Mouse (Mus musculus): Measurements from ENCODE around the gene Sgms2. TPM values are rescaled to one million over a fixed set of nuclear protein-coding genes. Genes with fewer than 3 reads are reported as not detected.

Gene Sgms2
- total and polyA plus RNA-seq, 3 experiments = not detected

DNA sequence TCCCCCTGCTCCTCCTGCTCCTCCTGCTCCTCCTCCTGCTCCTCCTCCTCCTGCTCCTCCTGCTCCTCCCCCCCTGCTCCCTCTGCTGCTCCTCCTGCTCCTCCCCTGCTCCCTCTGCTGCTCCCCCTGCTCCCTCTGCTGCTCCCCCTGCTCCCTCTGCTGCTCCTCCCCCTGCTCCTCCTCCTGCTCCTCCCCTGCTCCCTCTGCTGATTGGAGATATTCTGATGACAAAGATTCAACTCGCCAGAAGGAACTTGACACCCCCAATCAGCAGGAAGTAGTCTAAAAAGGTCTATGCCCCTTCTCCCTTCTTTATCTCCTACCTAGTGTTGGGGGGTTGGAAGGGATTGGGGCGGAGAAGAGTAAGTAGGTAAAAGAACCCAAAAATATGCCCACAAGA lies 173.0 kb downstream of the Sgms2 start:
- Histone ChIP-seq H3K27me3 (replicated peaks) (no peaks in the 10 kb centered on the region), H3K79me2 (replicated peaks; ENCODE audit: control insufficient read depth, extremely low read depth, insufficient read depth, poor library complexity, severe bottlenecking) (no peaks in the 10 kb centered on the region), H3K4me2 (ENCODE audit: insufficient read depth, low read depth, poor library complexity, severe bottlenecking) (no peak overlapping the region), H3K27ac (ENCODE audit: insufficient read depth, low read depth) (no peak overlapping the region), H3K9me3 (replicated peaks; ENCODE audit: low read length) (no peaks in the 10 kb centered on the region), H3K4me3 (replicated peaks in 1 of 3; ENCODE audit: low read depth in 2 of 3, low read length in 2 of 3, poor library complexity in 1 of 3) (no peak overlapping the region), H3K36me3 (replicated peaks in 1 of 2; ENCODE audit: control insufficient read depth in 1 of 2, insufficient read depth in 1 of 2, low read length in 1 of 2) (no peaks in the 10 kb centered on the region), H3K4me1 (ENCODE audit: control insufficient read depth in 1 of 2, insufficient read depth in 2 of 2) (peaks cover 0 to 7% of the 10 kb centered on the region in 2 experiments; a peak in 2 of 4 replicates), H3K9ac (ENCODE audit: insufficient read depth, low read depth) (no peak overlapping the region)
- in situ Hi-C loops (cut with MboI; ENCODE audit: low pct_ligation_motif_present, low pct_unique_long_range_greater_than_20kb, low sequenced_read_pairs) (no loop called here), dilution Hi-C loops (cut with MboI; ENCODE audit: extremely low pct_ligation_motif_present, extremely low pct_unique_long_range_greater_than_20kb, low sequenced_read_pairs) (no loop called here)
- TF ChIP-seq NELFE (IDR thresholded peaks at IDR 0.05; ENCODE audit: low read depth, low read length) = no peak
- TF ChIP-seq CTCF (conservative IDR thresholded peaks at IDR 0.05 in 1 of 2, IDR thresholded peaks at IDR 0.05 in 1 of 2; ENCODE audit: low read depth in 2 of 2, low read length in 2 of 2) = no peak
- TF ChIP-seq MAZ (IDR thresholded peaks at IDR 0.05; ENCODE audit: low read depth, low read length) = no peak
- TF ChIP-seq ZKSCAN1 (IDR thresholded peaks at IDR 0.05; ENCODE audit: borderline replicate concordance, low read depth, low read length) = no peak
- no peak for TF ChIP-seq USF2 (conservative IDR thresholded peaks at IDR 0.05; ENCODE audit: low read depth, low read length)
- no peak for TF ChIP-seq ETS1 (conservative IDR thresholded peaks at IDR 0.05; ENCODE audit: low read depth, low read length)
- TF ChIP-seq KAT2A (IDR thresholded peaks at IDR 0.05; ENCODE audit: insufficient replicate concordance, low read length) = no peak
- TF ChIP-seq EP300 (IDR thresholded peaks at IDR 0.05; ENCODE audit: low read length) = no peak
- TF ChIP-seq HCFC1 (IDR thresholded peaks at IDR 0.05; ENCODE audit: low read depth, low read length) = no peak
- no peak for TF ChIP-seq JUND (conservative IDR thresholded peaks at IDR 0.05; ENCODE audit: low read depth, low read length)
- no peak for TF ChIP-seq PAX5 (IDR thresholded peaks at IDR 0.05; ENCODE audit: low read length)
- TF ChIP-seq SMC3 (IDR thresholded peaks at IDR 0.05; ENCODE audit: low read depth, low read length) = no peak
- no peak for TF ChIP-seq MAX (IDR thresholded peaks at IDR 0.05; ENCODE audit: low read length)
- no peak for TF ChIP-seq POLR2A (IDR thresholded peaks at IDR 0.05; ENCODE audit: low read depth, low read length)
- no peak for TF ChIP-seq RCOR1 (conservative IDR thresholded peaks at IDR 0.05; ENCODE audit: low read depth, low read length)
- no peak for TF ChIP-seq ZNF384 (IDR thresholded peaks at IDR 0.05; ENCODE audit: low read depth, low read length)
- no peak for TF ChIP-seq ZMIZ1 (IDR thresholded peaks at IDR 0.05; ENCODE audit: low read depth, low read length)
- DNase-seq (ENCODE audit: extremely low read depth) = no peak

DNA sequence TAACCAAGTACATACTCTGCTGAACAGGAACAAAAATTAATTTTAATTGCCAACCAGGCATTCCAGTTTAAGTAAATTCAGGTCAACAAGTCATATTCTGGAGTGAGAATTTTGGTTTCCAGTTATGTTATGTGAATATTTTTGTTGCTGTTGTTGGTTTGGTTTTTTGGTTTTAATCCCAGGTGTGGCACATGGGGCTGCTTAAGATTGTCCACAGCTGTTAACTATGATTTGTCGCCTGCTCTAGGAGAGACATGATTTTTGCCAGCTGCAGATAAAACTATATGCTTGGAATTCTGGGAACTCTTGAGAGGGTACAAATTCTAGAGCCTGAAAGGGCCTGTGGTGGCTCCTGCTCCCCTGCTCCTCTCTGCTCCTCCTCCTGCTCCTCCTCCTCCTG lies 174.1 kb downstream of the Sgms2 start:
- no peaks in the 10 kb centered on the region for H3K9me3 ChIP-seq (replicated peaks; ENCODE audit: low read length)
- DNase-seq (ENCODE audit: extremely low read depth) = no peak
- dilution Hi-C loops (cut with MboI; ENCODE audit: extremely low pct_ligation_motif_present, extremely low pct_unique_long_range_greater_than_20kb, low sequenced_read_pairs) (no loop called here), in situ Hi-C loops (cut with MboI; ENCODE audit: low pct_ligation_motif_present, low pct_unique_long_range_greater_than_20kb, low sequenced_read_pairs) (no loop called here)
- H3K4me3 ChIP-seq (replicated peaks in 1 of 3; ENCODE audit: low read depth in 2 of 3, low read length in 2 of 3, poor library complexity in 1 of 3) = no peak overlapping the region
- H3K4me1 ChIP-seq (ENCODE audit: control insufficient read depth in 1 of 2, insufficient read depth in 2 of 2) = peaks cover 0 to 7% of the 10 kb centered on the region in 2 experiments; a peak in 2 of 4 replicates
- no peaks in the 10 kb centered on the region for H3K27me3 ChIP-seq (replicated peaks)
- H3K4me2 ChIP-seq (ENCODE audit: insufficient read depth, low read depth, poor library complexity, severe bottlenecking) = no peak overlapping the region
- TF ChIP-seq MAZ (IDR thresholded peaks at IDR 0.05; ENCODE audit: low read depth, low read length) (no peak), SMC3 (IDR thresholded peaks at IDR 0.05; ENCODE audit: low read depth, low read length) (no peak), ZNF384 (IDR thresholded peaks at IDR 0.05; ENCODE audit: low read depth, low read length) (no peak), KAT2A (IDR thresholded peaks at IDR 0.05; ENCODE audit: insufficient replicate concordance, low read length) (no peak), ZC3H11A (IDR thresholded peaks at IDR 0.05; ENCODE audit: low read depth, low read length) (no peak), NELFE (IDR thresholded peaks at IDR 0.05; ENCODE audit: low read depth, low read length) (no peak), MAX (IDR thresholded peaks at IDR 0.05; ENCODE audit: low read length) (no peak), E2F4 (IDR thresholded peaks at IDR 0.05; ENCODE audit: insufficient replicate concordance, low read depth, low read length) (no peak), TBP (conservative IDR thresholded peaks at IDR 0.05; ENCODE audit: low read depth, low read length) (no peak), SIN3A (IDR thresholded peaks at IDR 0.05; ENCODE audit: low read length) (no peak), MAFK (IDR thresholded peaks at IDR 0.05; ENCODE audit: insufficient replicate concordance, low read length) (no peak), USF1 (IDR thresholded peaks at IDR 0.05; ENCODE audit: low read depth, low read length) (no peak)
- H3K36me3 ChIP-seq (replicated peaks in 1 of 2; ENCODE audit: control insufficient read depth in 1 of 2, insufficient read depth in 1 of 2, low read length in 1 of 2) = no peaks in the 10 kb centered on the region
- no peak overlapping the region for H3K9ac ChIP-seq (ENCODE audit: insufficient read depth, low read depth)
- no peaks in the 10 kb centered on the region for H3K79me2 ChIP-seq (replicated peaks; ENCODE audit: control insufficient read depth, extremely low read depth, insufficient read depth, poor library complexity, severe bottlenecking)
- no peak overlapping the region for H3K27ac ChIP-seq (ENCODE audit: insufficient read depth, low read depth)

Measured in CH12.LX (cell line).